Mouse (Mus musculus): ENCODE data around the gene Mga. TPM values are rescaled to one million over a fixed set of nuclear protein-coding genes. Genes with fewer than 3 reads are reported as not detected.

The Mga gene
- polyA plus RNA-seq, 1 experiment, result 22.1 TPM

GRCm38 (mm10) chr2:119887201-119887600 lies 9.8 kb upstream of the Mga start:
- Histone ChIP-seq H3K27ac (ENCODE audit: control insufficient read depth, insufficient read depth, low read depth, low read length, poor library complexity) (no peak overlapping the region), H3K4me1 (ENCODE audit: control insufficient read depth, insufficient read depth, low read length) (no peaks in the 10 kb centered on the region), H3K4me3 (replicated peaks; ENCODE audit: control insufficient read depth, low read depth, low read length) (no peak overlapping the region)
- TF ChIP-seq CTCF (IDR thresholded peaks at IDR 0.05; ENCODE audit: control insufficient read depth, insufficient read depth, low read length) (no peak), POLR2A (IDR thresholded peaks at IDR 0.05; ENCODE audit: borderline replicate concordance, control insufficient read depth, low read depth, low read length) (no peak)
- 87% methylated on average over 3 of the region's 3 CpGs for WGBS

DNA sequence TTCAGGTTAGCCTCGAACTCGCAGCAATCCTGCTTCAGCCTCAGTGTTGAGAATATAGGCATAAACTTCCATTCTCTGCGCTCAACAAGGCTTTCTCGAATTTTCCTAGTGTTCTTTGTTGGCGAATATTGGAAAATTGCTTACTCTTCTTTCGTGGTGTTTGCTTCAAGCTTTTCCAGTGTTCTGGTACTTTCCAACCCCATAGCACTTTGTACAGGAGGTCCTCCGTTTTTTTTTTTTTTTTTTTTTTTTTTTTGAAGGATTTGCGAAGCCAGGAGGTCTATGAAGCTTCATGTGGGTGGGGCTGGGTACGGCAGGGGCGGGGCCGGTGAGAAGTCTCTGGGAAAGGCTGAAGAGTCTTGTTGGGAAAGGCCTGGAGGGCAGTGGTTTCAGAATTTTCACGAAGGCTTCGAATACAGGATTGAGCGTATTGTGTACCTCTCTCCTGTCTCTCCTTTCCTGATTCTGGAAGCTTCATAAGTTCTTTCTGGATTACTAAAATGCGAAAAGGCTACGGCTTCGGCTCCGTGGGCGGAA lies 407 bp upstream of the Mga start:
- Histone ChIP-seq H3K4me3 (replicated peaks; ENCODE audit: control insufficient read depth, low read depth, low read length) (peak overlapping the region; percentile 72), H3K4me1 (ENCODE audit: control insufficient read depth, insufficient read depth, low read length) (peaks cover 2% of the 10 kb centered on the region; the same call in 1 of the 2 replicates), H3K27ac (ENCODE audit: control insufficient read depth, insufficient read depth, low read depth, low read length, poor library complexity) (peak overlapping the region; percentile 86)
- no peak for TF ChIP-seq CTCF (IDR thresholded peaks at IDR 0.05; ENCODE audit: control insufficient read depth, insufficient read depth, low read length)
- no peak for TF ChIP-seq POLR2A (IDR thresholded peaks at IDR 0.05; ENCODE audit: borderline replicate concordance, control insufficient read depth, low read depth, low read length)
- 20% methylated on average over 19 of the region's 19 CpGs for WGBS

DNA sequence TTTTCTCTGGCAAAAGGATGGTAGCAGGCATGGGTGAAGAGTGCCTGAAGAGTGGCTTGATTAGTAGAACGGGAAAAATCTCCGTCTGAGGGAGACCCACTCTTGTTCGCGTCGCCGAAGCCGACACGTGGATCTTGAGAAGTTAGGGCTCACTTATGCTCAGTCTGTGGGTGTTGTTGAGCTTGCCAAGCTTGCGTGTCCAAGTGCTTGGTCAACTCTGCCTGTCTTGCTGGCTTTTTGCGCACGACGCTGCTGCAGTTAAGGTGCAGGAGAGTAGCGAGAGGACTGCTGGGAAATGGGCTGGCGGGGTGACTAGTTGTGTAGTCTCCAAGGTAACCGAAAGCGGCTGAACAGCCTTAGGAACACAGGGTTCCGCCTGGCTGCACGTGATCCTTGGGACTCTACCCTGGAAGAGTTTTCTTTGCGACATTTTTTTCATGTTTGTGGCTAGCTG lies 1.1 kb downstream of the Mga start:
- 4% methylated on average over 19 of the region's 19 CpGs for WGBS
- H3K27ac ChIP-seq (ENCODE audit: control insufficient read depth, insufficient read depth, low read depth, low read length, poor library complexity), result peak overlapping the region; percentile 46
- peak overlapping the region; percentile 78 for H3K4me3 ChIP-seq (replicated peaks; ENCODE audit: control insufficient read depth, low read depth, low read length)
- 0 out of 2 replicates have a peak, but pooled peaks have one; percentile 13 for TF ChIP-seq CTCF (IDR thresholded peaks at IDR 0.05; ENCODE audit: control insufficient read depth, insufficient read depth, low read length)
- TF ChIP-seq POLR2A (IDR thresholded peaks at IDR 0.05; ENCODE audit: borderline replicate concordance, control insufficient read depth, low read depth, low read length), result no peak
- peaks cover 2% of the 10 kb centered on the region; the same call in 1 of the 2 replicates for H3K4me1 ChIP-seq (ENCODE audit: control insufficient read depth, insufficient read depth, low read length)

DNA sequence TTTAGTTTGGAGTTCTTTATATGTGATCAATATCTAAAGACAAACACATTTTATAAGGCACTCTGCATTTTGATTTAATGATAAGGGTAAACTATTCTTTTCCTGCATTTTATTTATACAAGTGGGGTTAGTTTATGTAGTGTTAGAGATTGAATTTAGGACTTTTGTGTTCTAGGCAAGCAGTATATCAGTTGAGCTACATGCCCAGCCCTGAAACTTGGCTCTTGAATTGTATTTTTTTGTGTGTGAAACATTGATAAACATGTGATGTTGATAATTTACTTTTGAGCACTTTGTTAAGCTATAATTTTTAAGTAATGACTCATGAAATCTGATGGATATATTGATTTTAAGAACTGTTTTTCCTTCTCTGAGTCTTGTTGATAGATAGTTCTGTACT lies 19.0 kb downstream of the Mga start:
- Histone ChIP-seq H3K27ac (ENCODE audit: control insufficient read depth, insufficient read depth, low read depth, low read length, poor library complexity) (no peak overlapping the region), H3K4me3 (replicated peaks; ENCODE audit: control insufficient read depth, low read depth, low read length) (no peak overlapping the region), H3K4me1 (ENCODE audit: control insufficient read depth, insufficient read depth, low read length) (no peaks in the 10 kb centered on the region)
- TF ChIP-seq CTCF (IDR thresholded peaks at IDR 0.05; ENCODE audit: control insufficient read depth, insufficient read depth, low read length), result no peak
- no peak for TF ChIP-seq POLR2A (IDR thresholded peaks at IDR 0.05; ENCODE audit: borderline replicate concordance, control insufficient read depth, low read depth, low read length)

GRCm38 (mm10) chr2:119917631-119918369 lies 20.8 kb downstream of the Mga start:
- 76% methylated on average over 1 of the region's 1 CpGs for WGBS
- TF ChIP-seq POLR2A (IDR thresholded peaks at IDR 0.05; ENCODE audit: borderline replicate concordance, control insufficient read depth, low read depth, low read length) (no peak), CTCF (IDR thresholded peaks at IDR 0.05; ENCODE audit: control insufficient read depth, insufficient read depth, low read length) (no peak)
- Histone ChIP-seq H3K4me1 (ENCODE audit: control insufficient read depth, insufficient read depth, low read length) (no peaks in the 10 kb centered on the region), H3K27ac (ENCODE audit: control insufficient read depth, insufficient read depth, low read depth, low read length, poor library complexity) (no peak overlapping the region), H3K4me3 (replicated peaks; ENCODE audit: control insufficient read depth, low read depth, low read length) (no peak overlapping the region)

GRCm38 (mm10) chr2:119970571-119970970 lies 73.5 kb downstream of the Mga start:
- H3K4me3 ChIP-seq (replicated peaks; ENCODE audit: control insufficient read depth, low read depth, low read length), result no peak overlapping the region
- H3K27ac ChIP-seq (ENCODE audit: control insufficient read depth, insufficient read depth, low read depth, low read length, poor library complexity), result no peak overlapping the region
- WGBS, result 12% methylated on average over 9 of the region's 9 CpGs
- H3K4me1 ChIP-seq (ENCODE audit: control insufficient read depth, insufficient read depth, low read length), result peaks cover 2% of the 10 kb centered on the region
- no peak for TF ChIP-seq CTCF (IDR thresholded peaks at IDR 0.05; ENCODE audit: control insufficient read depth, insufficient read depth, low read length)
- no peak for TF ChIP-seq POLR2A (IDR thresholded peaks at IDR 0.05; ENCODE audit: borderline replicate concordance, control insufficient read depth, low read depth, low read length)

GRCm38 (mm10) chr2:119971316-119971715 lies 74.3 kb downstream of the Mga start:
- TF ChIP-seq POLR2A (IDR thresholded peaks at IDR 0.05; ENCODE audit: borderline replicate concordance, control insufficient read depth, low read depth, low read length) (no peak), CTCF (IDR thresholded peaks at IDR 0.05; ENCODE audit: control insufficient read depth, insufficient read depth, low read length) (no peak)
- H3K4me3 ChIP-seq (replicated peaks; ENCODE audit: control insufficient read depth, low read depth, low read length), result no peak overlapping the region
- WGBS, result 89% methylated on average over 3 of the region's 3 CpGs
- H3K27ac ChIP-seq (ENCODE audit: control insufficient read depth, insufficient read depth, low read depth, low read length, poor library complexity), result no peak overlapping the region
- H3K4me1 ChIP-seq (ENCODE audit: control insufficient read depth, insufficient read depth, low read length), result peaks cover 2% of the 10 kb centered on the region

DNA sequence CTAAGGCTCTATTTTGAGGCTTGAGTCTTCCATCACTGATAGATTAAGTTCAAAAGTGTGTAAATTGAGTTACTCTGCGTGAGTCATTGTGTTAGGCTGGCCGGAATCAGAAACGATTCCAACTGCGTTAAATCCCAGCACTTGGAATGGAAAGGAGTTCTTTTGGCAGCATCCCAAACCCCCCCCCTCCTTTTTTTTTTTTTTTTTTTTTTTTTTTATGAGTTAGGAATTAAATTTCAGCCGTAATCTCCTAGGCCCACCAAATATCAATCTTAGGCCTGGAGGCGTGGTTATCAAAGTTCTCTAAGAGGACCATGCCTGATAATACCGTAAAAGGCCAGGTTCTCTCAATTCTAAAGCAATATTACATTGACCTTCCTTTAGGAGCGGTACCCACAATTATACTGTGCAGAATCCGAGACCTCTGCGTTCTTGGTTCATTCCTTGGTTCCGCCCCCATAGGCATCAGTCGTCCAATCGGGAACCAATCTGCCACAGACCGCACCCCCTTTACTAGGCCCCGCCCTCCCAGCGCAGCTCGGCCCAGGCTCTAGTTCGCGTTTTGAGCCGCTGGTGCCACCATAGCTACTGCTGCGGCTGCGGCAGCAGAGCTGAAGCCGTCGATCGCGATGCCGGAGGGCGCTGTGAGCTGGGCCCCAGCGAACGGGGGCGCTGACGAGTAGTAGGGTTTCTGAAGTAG lies 75.0 kb downstream of the Mga start:
- 7% methylated on average over 32 of the region's 32 CpGs for WGBS
- peak overlapping the region; percentile 43; the same call in 1 of the 2 replicates for H3K27ac ChIP-seq (ENCODE audit: control insufficient read depth, insufficient read depth, low read depth, low read length, poor library complexity)
- peaks cover 2% of the 10 kb centered on the region for H3K4me1 ChIP-seq (ENCODE audit: control insufficient read depth, insufficient read depth, low read length)
- TF ChIP-seq POLR2A (IDR thresholded peaks at IDR 0.05; ENCODE audit: borderline replicate concordance, control insufficient read depth, low read depth, low read length) (peak; percentile 78; the same call in 1 of the 2 replicates), CTCF (IDR thresholded peaks at IDR 0.05; ENCODE audit: control insufficient read depth, insufficient read depth, low read length) (peak; percentile 33; the same call in 1 of the 2 replicates)
- H3K4me3 ChIP-seq (replicated peaks; ENCODE audit: control insufficient read depth, low read depth, low read length), result peak overlapping the region; percentile 78
